Mouse (Mus musculus) left cerebral cortex, adult 9 months (tissue): ENCODE measurements around the gene Prss32.
A peak's percentile ranks its signal among the peaks of the same experiment; 100 is the strongest.

Experiments
- DNase-seq, 2 experiments: peaks; one replicate each; pipeline ENCODE4 v3.0.0; 2022; ENCODE audit warnings: low spot score in 2 of 2

Prss32 gene

GRCm38 (mm10) chr17:23843812-23844273, at the start of gene Prss32, which contains the start of gene Prss41:
Gene Prss32 (plus strand): TSS chr17:23843855.
Gene Prss41 (minus strand): TSS chr17:23844172.
- no peak for DNase-seq

- no peak for DNase-seq
These were observed 48.3 kb upstream of the Prss32 start for GRCm38 (mm10) chr17:23795323-23795722.

- no peak for DNase-seq
These were observed 46.3 kb upstream of the Prss32 start for GRCm38 (mm10) chr17:23797316-23797715.

- DNase-seq, result no peak
These were observed 42.0 kb upstream of the Prss32 start for GRCm38 (mm10) chr17:23801627-23802026.

DNA sequence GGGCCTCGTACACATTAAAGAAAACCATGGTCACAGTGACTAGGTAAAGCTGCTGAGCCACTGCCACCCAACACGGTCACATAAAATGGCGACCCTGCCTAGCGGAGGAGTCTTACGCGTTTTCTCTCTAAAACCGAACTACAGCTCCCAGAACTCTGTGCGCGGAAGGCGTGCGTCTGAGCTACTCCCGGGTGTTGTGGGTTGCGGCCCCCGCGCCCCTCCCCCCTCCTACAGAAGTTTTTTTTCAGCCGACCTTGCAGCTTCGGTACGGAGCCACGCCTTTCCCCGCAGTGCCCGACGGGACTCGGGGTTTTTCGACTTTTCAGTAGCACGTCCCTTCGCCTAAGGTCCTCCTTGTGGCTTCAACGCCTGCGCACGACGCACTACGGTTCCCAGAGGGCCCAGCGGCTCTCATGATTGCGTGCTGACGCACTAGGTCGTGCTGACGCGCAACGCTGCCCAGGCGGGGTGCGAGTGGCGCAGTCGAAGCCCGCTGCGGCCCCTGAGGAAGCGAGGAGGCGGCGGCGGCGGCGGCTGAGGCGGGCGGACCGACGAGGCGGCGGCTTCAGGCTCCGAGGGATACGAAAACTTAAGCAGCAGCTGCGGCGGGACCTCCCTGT, 40.8 kb upstream of the Prss32 start:
- peak; percentile 98 for DNase-seq

GRCm38 (mm10) chr17:23803366-23804041, 40.2 kb upstream of the Prss32 start:
- peak in 1 of 2 experiments; percentile 47 for DNase-seq

DNA sequence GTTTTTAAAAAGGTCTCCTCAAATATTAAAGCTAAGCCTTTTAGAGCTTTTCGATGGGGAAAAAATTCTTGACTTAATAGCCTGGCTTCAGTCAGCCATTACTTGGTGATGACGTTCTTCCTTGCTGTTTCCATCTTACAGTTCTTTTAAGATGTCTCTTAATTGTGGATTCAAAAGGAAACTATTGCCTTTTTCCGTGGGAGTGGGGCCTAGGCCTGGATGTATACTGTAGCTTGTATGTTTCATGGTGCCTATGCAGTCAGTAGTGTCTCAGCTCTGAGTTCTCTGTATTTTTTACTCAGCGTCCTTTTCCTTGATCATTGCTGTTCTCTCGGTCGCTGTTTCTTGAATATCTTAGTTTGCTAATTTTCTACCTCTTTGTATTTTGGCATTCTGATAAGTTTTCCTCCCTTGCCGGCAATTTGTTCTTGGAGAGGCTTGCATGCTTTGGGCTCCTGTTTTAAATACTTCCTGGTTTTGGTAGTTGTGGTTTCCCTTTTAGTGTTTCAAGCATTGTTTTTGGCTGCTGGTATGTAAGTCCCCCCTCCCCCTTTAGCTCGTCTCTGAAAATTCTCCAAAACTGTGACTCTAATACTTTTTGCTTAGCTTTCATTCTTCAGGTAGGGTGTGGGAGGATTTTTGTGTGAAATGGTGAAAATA, 39.1 kb upstream of the Prss32 start:
- no peak for DNase-seq

DNA sequence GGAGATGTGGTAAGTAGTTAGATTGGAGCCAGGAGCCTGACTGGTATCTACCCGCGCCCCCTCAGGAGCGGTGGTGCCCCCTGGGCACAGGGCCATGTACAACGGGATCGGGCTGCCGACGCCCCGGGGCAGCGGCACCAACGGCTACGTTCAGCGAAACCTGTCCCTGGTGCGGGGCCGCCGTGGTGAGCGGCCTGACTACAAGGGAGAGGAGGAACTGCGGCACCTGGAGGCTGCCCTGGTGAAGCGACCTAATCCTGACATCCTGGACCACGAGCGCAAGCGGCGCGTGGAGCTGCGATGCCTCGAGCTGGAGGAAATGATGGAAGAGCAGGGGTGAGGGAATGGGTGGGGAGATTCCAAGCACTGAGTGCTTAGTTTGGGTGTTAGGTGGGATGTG, 36.8 kb upstream of the Prss32 start:
- DNase-seq, result no peak

DNA sequence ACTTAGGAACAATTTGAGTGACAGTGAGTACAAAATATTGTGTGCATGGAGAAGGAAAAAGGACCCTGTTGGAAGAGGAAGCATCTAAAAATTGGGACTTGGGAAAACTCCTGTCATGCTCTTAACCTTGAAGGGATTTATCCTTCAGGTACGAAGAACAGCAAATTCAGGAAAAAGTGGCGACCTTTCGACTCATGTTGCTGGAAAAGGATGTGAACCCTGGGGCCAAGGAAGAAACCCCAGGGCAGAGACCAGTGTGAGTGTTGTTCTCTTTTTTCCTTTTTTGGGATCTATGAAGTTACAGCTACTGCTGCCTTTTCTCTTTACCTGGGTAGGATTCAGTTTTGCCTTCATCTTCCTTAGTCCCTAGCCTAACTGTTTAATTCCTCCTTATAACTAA, 35.7 kb upstream of the Prss32 start:
- no peak for DNase-seq

- no peak for DNase-seq
These were observed 28.0 kb upstream of the Prss32 start for GRCm38 (mm10) chr17:23815641-23816040.

GRCm38 (mm10) chr17:23818579-23818978, 25.1 kb upstream of the Prss32 start:
- no peak for DNase-seq

GRCm38 (mm10) chr17:23819235-23819634, 24.4 kb upstream of the Prss32 start:
- DNase-seq, result no peak

DNA sequence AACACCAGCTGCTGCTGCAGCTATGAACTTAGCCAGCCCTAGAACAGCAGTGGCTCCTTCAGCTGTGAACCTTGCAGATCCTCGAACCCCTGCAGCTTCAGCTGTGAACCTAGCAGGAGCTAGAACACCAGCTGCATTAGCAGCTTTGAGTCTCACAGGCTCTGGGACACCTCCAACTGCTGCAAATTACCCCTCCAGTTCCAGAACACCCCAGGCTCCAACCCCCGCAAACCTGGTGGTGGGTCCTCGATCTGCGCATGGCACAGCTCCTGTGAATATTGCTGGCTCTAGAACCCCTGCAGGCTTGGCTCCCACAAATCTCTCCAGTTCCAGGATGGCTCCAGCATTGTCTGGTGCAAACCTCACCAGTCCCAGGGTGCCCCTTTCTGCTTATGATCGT, 22.9 kb upstream of the Prss32 start:
- DNase-seq, result no peak

DNA sequence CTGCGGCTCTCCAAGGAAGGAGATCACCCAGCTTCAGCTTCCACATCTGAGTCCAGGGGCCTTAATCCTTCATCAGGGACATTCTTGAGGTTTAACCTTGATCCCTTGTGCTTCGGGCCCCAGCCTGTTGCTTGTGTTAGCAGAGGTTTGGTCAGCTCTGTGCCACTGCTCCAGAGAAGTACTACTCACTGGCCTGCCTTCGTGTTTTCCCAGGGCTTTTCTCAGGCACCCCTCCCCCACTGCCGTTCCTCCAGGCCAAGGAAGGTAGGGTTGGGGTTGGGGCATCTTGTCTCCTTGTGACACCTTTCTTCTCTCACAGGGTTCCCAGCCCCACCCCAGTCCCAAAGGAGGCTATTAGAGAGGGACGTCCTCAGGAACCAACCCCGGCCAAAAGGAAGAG, 21.6 kb upstream of the Prss32 start:
- no peak for DNase-seq

DNA sequence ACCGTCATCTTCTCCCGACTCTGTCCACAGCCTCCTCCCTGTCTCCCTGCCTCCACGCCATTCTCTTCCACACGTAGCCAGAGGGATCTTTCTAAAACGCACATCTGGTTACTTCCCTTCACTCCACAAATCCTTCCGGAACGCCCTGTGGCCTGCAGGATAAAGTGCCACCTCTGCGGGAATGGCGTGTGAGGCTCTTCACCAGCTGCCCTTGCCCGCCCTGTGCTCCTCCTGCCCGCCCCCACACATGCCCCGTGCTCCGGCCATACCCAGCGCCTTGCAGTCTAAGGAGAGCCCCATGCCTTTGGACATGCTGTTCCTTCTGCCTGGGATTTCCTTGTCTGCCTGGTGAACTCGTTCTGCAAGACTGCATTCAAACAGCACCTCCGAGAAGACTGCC, 20.6 kb upstream of the Prss32 start:
- DNase-seq, result no peak

- no peak for DNase-seq
These were observed 20.0 kb upstream of the Prss32 start for GRCm38 (mm10) chr17:23823614-23824013.

GRCm38 (mm10) chr17:23825591-23825990, 18.1 kb upstream of the Prss32 start:
- no peak for DNase-seq

DNA sequence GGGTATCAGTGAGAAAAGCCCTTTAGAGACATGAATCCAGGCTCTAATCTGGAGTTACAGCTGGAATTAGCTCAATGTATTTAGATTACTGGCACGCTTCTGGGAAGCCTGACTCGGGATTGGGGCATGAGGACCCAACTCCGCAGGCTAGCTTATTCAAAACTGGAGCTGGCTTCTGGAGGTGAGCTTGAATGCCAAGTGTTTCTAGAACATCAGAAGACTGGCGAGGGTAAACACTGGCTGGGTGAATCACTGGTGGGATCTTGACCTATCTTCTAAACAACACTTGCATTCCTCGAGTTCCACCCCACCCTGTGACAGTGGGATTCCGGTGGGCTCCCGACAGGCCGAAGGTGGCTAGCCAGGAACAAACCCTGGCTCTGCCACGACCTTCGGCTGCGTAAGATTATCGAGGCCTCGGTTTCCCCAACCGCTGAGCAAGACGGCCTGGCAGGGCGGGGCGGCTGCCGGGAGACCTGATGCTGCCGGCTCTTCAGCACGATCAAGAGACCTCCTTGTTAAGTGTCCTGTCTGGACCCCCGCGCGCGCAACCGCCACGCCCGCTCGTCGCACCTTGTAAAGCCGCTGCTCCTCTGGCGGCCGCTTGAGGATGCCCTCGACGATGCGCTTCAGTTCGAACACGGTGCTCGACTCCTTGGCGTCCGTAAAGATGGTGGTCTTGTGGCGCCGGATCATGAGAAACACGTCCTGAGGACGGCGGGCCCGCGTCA, 15.2 kb upstream of the Prss32 start:
- peak in 1 of 2 experiments; percentile 60 for DNase-seq

DNA sequence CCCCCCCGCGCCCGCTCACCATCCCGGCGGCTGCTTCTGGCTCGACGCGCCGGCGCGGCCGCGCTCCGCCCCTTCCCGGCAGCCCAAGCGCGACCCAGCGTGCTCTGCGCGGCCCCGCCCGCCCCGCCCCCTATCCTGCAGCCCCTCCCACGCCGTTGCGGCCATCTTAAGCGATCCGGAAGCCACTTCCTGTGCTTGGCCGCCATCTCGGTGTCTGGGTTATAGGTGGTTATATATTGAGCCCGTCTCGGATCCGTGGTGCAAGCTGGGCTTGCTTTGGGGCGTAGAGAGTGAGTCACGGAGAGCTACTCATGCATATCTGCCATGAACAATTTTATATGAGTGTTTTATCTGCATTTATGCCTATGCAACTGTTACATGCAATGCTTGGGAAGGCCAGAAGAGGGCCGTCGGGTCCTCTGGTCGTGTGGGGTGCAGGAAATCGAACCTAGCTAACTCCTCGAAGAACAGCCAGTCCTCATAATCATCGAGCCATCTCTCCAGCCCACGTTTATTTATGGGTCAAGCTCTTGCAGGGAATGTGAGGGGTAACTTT, 14.5 kb upstream of the Prss32 start, which contains the start of gene Elob:
TSS of gene Elob (minus strand) at position 73 of the 556 bp plus-strand sequence.
- DNase-seq, result peak; percentile 62 to 86

- DNase-seq, result no peak
These were observed 12.5 kb upstream of the Prss32 start for GRCm38 (mm10) chr17:23831201-23831600.

DNA sequence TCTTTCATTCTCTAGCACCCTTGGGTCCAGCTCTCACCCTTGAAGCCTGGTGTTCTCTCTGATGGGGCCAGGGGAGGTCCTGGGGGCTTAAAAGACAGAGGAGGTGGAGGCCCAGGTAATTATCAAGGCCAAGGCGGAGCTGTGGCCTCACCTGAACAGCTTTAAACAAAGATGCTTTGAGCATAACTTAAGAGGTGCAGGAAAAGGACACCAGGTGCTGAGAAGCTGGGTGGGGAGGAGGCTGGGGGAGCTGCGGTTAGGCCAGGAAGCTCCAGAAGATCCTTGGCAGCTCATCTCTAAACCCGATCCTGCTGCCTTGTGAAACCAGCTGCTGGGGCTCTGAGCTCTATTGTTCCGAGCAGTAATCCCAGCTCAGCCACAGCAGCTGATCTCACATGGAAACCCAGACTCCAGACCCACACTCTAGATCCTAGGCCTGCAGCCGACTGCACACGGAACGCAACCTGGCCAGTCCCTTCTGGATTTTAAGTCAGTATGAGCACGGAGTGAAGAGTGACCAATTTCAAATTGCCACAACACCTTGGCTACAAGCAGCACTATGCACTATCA, 7.6 kb upstream of the Prss32 start, which contains the start of gene Prss33:
TSS of gene Prss33 (minus strand) at position 51 of the 570 bp plus-strand sequence.
- no peak for DNase-seq
